Mouse (Mus musculus): ENCODE measurements at regions not wholly inside any gene's neighbourhood (a gene's known extent, or its start where the extent isn't known, plus 50 kb on each side); places are given as distances from the start of the nearest gene placed in this dataset.

DNA sequence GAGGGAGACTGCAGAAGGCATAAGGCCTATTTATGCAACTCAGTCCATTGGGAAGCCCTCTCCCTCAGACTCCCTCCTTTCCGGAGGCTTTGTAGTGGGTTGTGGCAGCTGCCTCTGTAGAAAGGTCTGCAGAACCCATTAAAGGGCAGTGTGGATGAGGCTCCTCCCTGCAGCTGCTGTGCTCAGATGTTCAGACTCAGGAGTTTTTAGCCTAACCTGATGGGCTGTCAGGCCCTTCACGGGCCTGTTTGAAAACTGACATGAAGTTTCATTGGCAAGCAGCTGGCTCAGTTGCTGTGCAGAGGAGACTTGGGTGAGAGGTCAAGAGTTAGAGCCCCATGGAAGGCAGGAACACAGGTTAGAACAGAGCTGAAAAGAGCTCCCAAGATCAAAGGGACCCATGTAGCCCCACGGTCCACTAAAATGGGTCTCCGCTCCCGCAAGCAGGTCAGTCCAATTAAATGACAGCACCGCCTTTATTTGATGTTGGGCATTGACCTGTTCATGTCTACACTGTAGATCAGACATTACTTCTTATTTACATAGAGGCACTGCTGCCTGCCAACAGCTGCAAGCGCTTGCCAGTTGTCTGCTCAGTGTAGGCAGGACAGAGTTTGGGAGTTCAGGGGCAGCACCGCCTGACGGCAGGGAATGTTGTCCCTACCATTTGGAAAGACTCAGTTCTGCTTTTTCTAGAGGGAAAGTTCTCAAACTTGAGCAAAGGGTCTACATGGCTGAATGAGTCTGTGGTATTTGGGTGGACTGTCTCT lies 53.8 kb upstream of the Usp46 start:
- ATAC-seq (ENCODE audit: poor library complexity, severe bottlenecking), result no peak

DNA sequence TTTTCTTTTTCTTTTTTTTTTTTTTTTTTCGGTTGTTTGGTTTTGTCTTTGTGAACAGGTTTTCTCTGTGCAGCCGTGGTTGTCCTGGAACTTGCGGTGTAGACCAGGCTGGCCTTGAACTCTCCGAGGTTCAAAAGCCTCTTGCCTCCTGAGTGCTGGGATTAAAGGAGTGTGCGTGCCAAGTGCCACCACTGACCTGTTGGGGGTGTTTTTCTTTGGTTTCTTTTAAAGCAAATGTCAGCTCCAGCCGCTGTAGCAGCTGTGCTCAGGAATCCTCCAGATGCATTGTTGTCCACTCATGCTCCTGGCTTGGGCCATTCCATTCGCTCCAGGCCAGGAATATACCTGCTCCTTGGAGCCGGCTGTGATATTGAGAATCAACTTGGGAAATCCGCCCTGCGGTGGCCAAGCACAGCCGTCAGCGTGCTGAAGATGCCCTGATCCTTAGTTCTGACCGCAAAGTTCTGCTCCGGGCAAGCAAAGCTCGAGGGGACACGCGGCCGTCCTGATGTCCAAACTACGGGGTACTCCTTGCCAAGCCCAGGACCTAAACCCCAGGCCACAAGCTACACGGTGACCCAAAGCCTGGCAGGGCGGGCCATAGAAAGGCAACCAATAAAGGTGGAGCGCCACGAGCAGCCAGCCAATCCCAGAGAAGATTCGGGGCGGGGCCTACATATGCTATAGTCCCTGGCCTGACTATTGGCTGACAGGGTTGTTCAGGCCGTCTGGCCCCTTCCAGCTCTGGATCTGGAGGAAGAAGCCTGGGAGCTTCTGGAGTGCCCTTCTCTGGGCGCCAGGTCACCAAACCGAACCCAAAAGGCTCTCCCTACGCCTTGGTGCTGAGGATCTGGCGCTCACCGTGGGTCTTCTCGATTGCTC lies 58.0 kb upstream of the Usp46 start:
- ATAC-seq (ENCODE audit: poor library complexity, severe bottlenecking), result peak; percentile 99

GRCm38 (mm10) chr5:74127518-74127917 lies 59.3 kb upstream of the Usp46 start:
- ATAC-seq (ENCODE audit: poor library complexity, severe bottlenecking), result no peak

GRCm38 (mm10) chr5:74129636-74130035 lies 61.4 kb upstream of the Usp46 start:
- ATAC-seq (ENCODE audit: poor library complexity, severe bottlenecking), result no peak

DNA sequence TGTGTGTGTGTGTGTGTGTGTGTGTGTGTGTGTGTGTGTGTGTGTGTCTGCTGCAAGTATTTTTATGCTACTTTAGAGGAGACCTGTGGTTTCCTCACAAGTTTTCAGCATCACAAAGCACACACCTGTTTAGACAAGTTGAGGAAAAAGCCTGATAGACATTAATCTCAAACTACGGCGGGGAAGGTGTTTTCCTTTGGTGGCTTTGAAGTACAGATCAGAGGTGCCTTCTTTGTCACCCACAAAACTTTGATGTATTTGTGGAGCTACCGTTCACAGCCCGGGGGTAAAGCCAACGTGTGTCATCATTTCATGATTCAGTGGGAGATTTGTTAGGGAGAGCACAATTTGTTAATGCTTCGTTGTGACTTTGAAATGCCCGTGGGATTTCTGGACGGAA lies 62.4 kb upstream of the Rasl11b start:
- no peak for ATAC-seq (ENCODE audit: poor library complexity, severe bottlenecking)

DNA sequence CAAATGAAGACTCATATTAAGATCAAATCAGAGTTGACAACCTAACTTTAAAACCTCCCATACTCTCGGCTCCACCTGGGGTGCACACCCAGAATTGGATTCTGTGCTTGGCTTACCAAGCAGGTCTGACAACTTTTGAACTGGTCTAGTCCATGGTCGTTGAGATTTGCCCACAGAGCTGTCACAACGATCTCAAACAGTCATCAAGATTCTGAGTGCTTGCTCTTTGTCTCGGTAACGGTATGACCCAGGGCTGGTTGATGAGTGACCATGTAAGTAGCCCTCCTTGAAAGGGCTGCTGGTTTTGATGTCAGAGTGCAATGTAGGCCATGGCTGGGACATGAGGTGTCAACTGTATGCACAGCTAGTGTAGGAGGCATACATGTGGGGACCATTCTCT lies 58.7 kb upstream of the Rasl11b start:
- no peak for ATAC-seq (ENCODE audit: poor library complexity, severe bottlenecking)

DNA sequence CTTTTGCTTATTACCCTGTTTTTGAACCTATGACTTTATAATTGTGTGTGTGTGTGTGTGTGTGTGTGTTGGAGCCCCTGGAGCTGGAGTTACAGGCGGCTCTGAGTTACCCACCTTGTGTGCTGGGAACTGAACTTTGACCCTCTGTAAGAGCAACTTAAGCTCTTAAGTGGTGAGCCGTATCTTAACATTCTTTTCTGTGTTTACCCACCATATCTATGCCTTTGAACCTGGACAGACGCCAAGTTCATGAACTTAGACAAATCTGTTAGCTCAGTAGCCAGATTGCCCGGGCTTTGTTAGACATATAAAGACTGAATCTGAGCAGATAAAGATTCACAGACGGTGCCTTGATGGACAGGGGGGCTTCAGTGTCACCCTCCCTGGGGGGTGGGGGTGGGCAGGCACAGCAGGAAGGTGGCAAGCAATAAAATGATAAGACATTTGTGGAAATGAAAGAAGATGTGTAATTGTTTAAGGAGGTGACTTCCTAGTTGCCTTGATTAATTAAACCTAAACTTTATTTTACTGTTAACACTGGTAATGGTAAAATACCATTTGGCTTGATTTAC lies 58.1 kb upstream of the Rasl11b start:
- ATAC-seq (ENCODE audit: poor library complexity, severe bottlenecking), result no peak

GRCm38 (mm10) chr5:74143994-74144393 lies 51.1 kb upstream of the Rasl11b start:
- no peak for ATAC-seq (ENCODE audit: poor library complexity, severe bottlenecking)

- no peak for ATAC-seq (ENCODE audit: poor library complexity, severe bottlenecking)
Measured at GRCm38 (mm10) chr5:74144765-74145164, 50.3 kb upstream of the Rasl11b start.

All from megakaryocyte, adult 5-6 weeks (primary cell).